Mouse (Mus musculus) testis, adult 2 months (tissue): ENCODE data around the gene Ttc21a. TPM values are rescaled to one million over a fixed set of nuclear protein-coding genes. Genes with fewer than 3 reads are reported as not detected.

Experiments used
- H3K27ac ChIP-seq: fragments of 200-500 bp; 2 replicates; pipeline ENCODE4 v1.5.1; 2012; ENCODE audit warnings: low read depth, low read length; ENCODE audit not compliant: control insufficient read depth, insufficient read depth
- H3K27me3 ChIP-seq: fragments of 200-500 bp; 2 replicates; pipeline ENCODE4 v1.6.1; 2012; ENCODE audit warnings: mild to moderate bottlenecking, low read length, moderate library complexity; ENCODE audit not compliant: control insufficient read depth, insufficient read depth
- H3K36me3 ChIP-seq: fragments of 200-500 bp; 2 replicates; pipeline ENCODE4 v1.6.1; 2012; ENCODE audit warnings: mild to moderate bottlenecking, low read length; ENCODE audit not compliant: control insufficient read depth, insufficient read depth
- H3K4me1 ChIP-seq: fragments of 200-500 bp; 2 replicates; pipeline ENCODE4 v1.6.1; 2012; ENCODE audit warnings: low read length; ENCODE audit not compliant: control insufficient read depth, insufficient read depth
- H3K4me3 ChIP-seq: fragments of 200-500 bp; 2 replicates; pipeline ENCODE4 v1.5.1; 2012; ENCODE audit warnings: low read depth, mild to moderate bottlenecking, low read length, moderate library complexity, mixed read lengths; ENCODE audit not compliant: control insufficient read depth
- CTCF ChIP-seq: fragments of 200-500 bp; IDR thresholded peaks from 2 replicates; pipeline ENCODE4 v1.5.1; 2012; ENCODE audit warnings: low read depth, mild to moderate bottlenecking, inconsistent platforms, low read length, moderate library complexity; ENCODE audit not compliant: control insufficient read depth, insufficient read depth, insufficient replicate concordance
- POLR2A ChIP-seq: fragments of 200-500 bp; IDR thresholded peaks from 2 replicates; pipeline ENCODE4 v1.6.1; 2012; ENCODE audit warnings: low read depth, mild to moderate bottlenecking, inconsistent platforms, low read length, moderate library complexity; ENCODE audit not compliant: control insufficient read depth
- polyA plus RNA-seq: library from polyadenylated mRNA; depleted of rRNA; stranded (reverse); fragments of >200 nt; gene quantifications from 2 replicates; pipeline ENCODE4 v1.2.3, GENCODE M21; 2012

The Ttc21a gene
- polyA plus RNA-seq, 1 experiment: 66.1 TPM

- no peaks in the 10 kb centered on the region for H3K27me3 ChIP-seq
- H3K27ac ChIP-seq: no peak overlapping the region
- no peaks in the 10 kb centered on the region for H3K4me1 ChIP-seq
- peaks cover 9% of the 10 kb centered on the region for H3K36me3 ChIP-seq
- no peak overlapping the region for H3K4me3 ChIP-seq
- no peak for TF ChIP-seq POLR2A
- no peak for TF ChIP-seq CTCF
Observed at GRCm38 (mm10) chr9:119923462-119923861, 13.9 kb upstream of the Ttc21a start.

DNA sequence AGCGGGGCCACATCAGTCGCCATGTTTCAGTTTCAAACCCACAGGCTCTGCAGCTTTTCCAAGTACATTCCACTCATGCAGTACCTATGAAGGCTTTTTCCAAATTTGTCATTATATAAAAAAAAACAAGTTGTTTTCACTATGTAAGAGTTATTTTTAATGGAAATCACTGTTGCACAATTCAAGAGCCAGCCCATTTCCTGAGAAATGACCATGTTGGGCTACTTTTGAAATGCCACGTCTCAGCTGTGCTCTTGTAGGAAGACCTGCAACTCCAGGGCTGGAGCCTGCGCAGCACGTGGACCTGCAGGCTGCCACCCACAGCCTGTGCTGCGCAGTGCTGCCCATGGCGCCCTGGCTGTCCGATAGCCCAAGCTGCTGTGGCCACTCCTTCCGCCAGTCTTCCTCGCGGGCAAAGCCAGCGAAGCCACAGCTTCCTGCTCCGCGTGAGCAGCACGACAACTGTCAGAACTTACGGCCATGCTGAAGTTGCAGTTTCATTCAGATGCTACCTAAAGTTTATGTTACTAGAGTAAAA is 12.2 kb upstream of the Ttc21a start:
- Histone ChIP-seq H3K27ac (no peak overlapping the region), H3K27me3 (no peaks in the 10 kb centered on the region), H3K4me3 (no peak overlapping the region), H3K4me1 (no peaks in the 10 kb centered on the region), H3K36me3 (peaks cover 8% of the 10 kb centered on the region)
- TF ChIP-seq CTCF (no peak), POLR2A (no peak)

DNA sequence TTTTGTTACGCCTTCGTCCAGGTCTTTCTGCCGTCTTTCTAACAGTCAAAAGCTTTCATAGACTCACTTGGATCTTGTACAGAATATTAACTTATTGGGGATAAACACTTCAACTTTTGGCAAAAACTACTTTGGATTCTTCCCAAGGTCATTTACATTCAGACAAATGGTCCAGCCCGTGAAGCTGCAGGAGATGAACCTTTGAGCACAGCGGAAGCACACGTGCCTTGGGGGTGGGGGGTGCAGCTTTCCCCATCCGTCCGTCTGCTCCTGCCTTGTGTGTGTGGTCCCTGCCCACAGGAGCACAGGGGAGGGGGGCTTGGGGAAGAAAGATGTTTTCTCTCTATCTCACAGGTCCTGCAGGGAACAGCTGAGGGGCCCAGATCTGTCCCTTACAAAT is 11.7 kb upstream of the Ttc21a start:
- H3K27me3 ChIP-seq: no peaks in the 10 kb centered on the region
- no peak overlapping the region for H3K4me3 ChIP-seq
- H3K27ac ChIP-seq: no peak overlapping the region
- no peaks in the 10 kb centered on the region for H3K4me1 ChIP-seq
- peaks cover 8% of the 10 kb centered on the region for H3K36me3 ChIP-seq
- TF ChIP-seq POLR2A (no peak), CTCF (no peak)

DNA sequence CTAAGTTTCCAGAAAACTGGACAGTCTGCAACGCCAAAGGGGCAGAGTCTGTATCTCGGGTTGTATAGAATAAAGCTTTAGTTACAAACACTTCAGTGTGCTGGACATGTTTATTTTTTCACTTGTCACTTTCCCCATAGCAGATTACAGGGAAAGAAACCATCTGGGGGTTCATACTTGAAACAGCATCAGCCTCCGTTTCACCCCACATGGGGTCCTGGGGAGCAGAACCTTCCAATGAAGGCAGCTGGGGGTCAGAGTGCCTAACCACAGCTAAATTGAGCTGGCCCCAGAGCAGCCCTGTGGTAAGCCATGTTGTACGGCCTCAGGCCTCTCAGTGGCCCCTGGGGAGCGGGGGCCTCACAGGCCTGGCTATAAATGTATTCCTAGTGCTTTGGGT is 10.9 kb upstream of the Ttc21a start:
- H3K27me3 ChIP-seq: no peaks in the 10 kb centered on the region
- H3K4me3 ChIP-seq: no peak overlapping the region
- TF ChIP-seq CTCF: no peak
- TF ChIP-seq POLR2A: no peak
- H3K4me1 ChIP-seq: no peaks in the 10 kb centered on the region
- H3K27ac ChIP-seq: no peak overlapping the region
- H3K36me3 ChIP-seq: peaks cover 5% of the 10 kb centered on the region

- Histone ChIP-seq H3K27me3 (no peaks in the 10 kb centered on the region), H3K4me1 (peaks cover 6% of the 10 kb centered on the region), H3K27ac (no peak overlapping the region), H3K36me3 (no peaks in the 10 kb centered on the region), H3K4me3 (no peak overlapping the region)
- TF ChIP-seq POLR2A: no peak
- no peak for TF ChIP-seq CTCF
Observed at GRCm38 (mm10) chr9:119932358-119932757, 5.0 kb upstream of the Ttc21a start.

GRCm38 (mm10) chr9:119933675-119934074 is 3.7 kb upstream of the Ttc21a start:
- no peak overlapping the region for H3K27ac ChIP-seq
- H3K36me3 ChIP-seq: no peaks in the 10 kb centered on the region
- no peak overlapping the region for H3K4me3 ChIP-seq
- peaks cover 8% of the 10 kb centered on the region for H3K4me1 ChIP-seq
- TF ChIP-seq CTCF (no peak), POLR2A (no peak)
- no peaks in the 10 kb centered on the region for H3K27me3 ChIP-seq

GRCm38 (mm10) chr9:119938496-119938895 is 1.1 kb downstream of the Ttc21a start:
- TF ChIP-seq CTCF: no peak
- TF ChIP-seq POLR2A: no peak
- no peaks in the 10 kb centered on the region for H3K36me3 ChIP-seq
- H3K4me3 ChIP-seq: peak overlapping the region; percentile 92
- H3K27ac ChIP-seq: no peak overlapping the region
- no peaks in the 10 kb centered on the region for H3K27me3 ChIP-seq
- peaks cover 7% of the 10 kb centered on the region for H3K4me1 ChIP-seq

GRCm38 (mm10) chr9:119939646-119940045 is 2.2 kb downstream of the Ttc21a start:
- Histone ChIP-seq H3K4me1 (peaks cover 7% of the 10 kb centered on the region), H3K36me3 (no peaks in the 10 kb centered on the region), H3K27ac (no peak overlapping the region), H3K4me3 (no peak overlapping the region), H3K27me3 (no peaks in the 10 kb centered on the region)
- TF ChIP-seq CTCF (no peak), POLR2A (no peak)
